Mouse (Mus musculus): ENCODE measurements around the gene Mrpl54. TPM values are rescaled to one million over a fixed set of nuclear protein-coding genes. Genes with fewer than 3 reads are reported as not detected.
A peak's percentile ranks its signal among the peaks of the same experiment; 100 is the strongest.
"Not testable (repeated sequence)": the region's sequence is repeated elsewhere in the genome, so short reads cannot be mapped to it uniquely, and the experiment has no call there.

Gene Mrpl54
- polyA plus RNA-seq, 1 experiment: 84.9 TPM

- H3K4me1 ChIP-seq (ENCODE audit: control insufficient read depth, insufficient read depth, low read length): peaks cover 18% of the 10 kb centered on the region; the same call in 1 of the 2 replicates
- peak overlapping the region; percentile 79 for H3K4me3 ChIP-seq (replicated peaks; ENCODE audit: insufficient read depth, low read depth, low read length)
- H3K27me3 ChIP-seq (ENCODE audit: control insufficient read depth, insufficient read depth, low read length): no peaks in the 10 kb centered on the region
- WGBS: 3% methylated on average over 20 of the region's 20 CpGs
- TF ChIP-seq POLR2A (IDR thresholded peaks at IDR 0.05; ENCODE audit: borderline replicate concordance, insufficient read depth, low read length) (no peak), CTCF (IDR thresholded peaks at IDR 0.05; ENCODE audit: borderline replicate concordance, insufficient read depth, low read depth, low read length) (no peak)
- DNase-seq: peak; percentile 53 to 55
- H3K27ac ChIP-seq (ENCODE audit: insufficient read depth, low read length): peak overlapping the region; percentile 92
Measured at GRCm38 (mm10) chr10:81229735-81230437, 36.8 kb downstream of the Mrpl54 start.

DNA sequence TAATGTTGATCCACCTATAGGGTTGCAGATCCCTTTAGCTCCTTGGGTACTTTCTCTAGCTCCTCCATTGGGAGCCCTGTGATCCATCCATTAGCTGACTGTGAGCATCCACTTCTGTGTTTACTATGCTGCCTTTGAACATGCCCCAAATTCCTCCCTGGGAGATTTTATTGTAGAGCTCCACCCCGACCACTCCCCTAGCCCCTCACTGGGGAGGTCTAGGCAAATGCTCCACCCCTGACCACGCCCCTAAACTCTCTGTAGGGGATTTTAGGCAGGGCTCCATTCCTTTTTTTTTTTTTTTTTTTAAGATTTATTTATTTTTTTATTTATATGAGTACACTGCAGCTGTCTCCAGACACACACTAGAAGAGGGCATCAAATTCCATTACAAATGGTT lies 43.0 kb downstream of the Mrpl54 start:
- not testable (repeated sequence) for H3K27me3 ChIP-seq (ENCODE audit: control insufficient read depth, insufficient read depth, low read length); H3K4me1 ChIP-seq (ENCODE audit: control insufficient read depth, insufficient read depth, low read length); H3K27ac ChIP-seq (ENCODE audit: insufficient read depth, low read length); H3K4me3 ChIP-seq (replicated peaks; ENCODE audit: insufficient read depth, low read depth, low read length); DNase-seq
- 63% methylated on average over 2 of the region's 2 CpGs for WGBS

DNA sequence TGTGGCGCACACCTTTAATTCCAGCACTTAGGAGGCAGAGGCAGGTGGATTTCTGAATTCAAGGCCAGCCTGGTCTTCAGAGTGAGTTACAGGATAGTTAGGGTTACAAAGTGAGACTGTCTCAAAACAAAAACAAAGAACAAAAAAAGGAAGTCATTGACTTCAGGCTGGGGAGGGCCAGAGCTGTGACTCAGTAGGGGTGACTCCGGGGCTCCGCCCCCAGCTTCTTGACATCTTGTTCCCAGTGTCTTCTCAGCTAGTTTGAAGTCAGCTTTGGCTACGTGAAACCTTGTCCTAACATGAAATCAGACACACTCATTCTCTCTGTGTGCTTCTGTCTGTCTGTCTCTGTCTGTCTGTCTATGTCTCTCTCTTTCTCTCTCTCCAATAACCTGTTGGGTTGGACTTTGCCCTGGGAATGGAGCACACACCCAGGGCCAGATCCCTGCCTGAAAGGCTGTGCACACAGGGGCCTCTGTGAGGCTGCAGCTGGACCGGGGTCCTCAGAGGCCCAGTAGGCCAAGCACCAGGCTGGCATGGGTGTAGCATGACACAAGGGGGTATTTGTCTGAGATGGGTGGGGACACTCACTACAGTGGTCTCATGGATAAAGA lies 45.2 kb downstream of the Mrpl54 start:
- TF ChIP-seq CTCF (IDR thresholded peaks at IDR 0.05; ENCODE audit: borderline replicate concordance, insufficient read depth, low read depth, low read length) (no peak), POLR2A (IDR thresholded peaks at IDR 0.05; ENCODE audit: borderline replicate concordance, insufficient read depth, low read length) (no peak)
- H3K27ac ChIP-seq (ENCODE audit: insufficient read depth, low read length): no peak overlapping the region
- DNase-seq: no peak
- no peaks in the 10 kb centered on the region for H3K27me3 ChIP-seq (ENCODE audit: control insufficient read depth, insufficient read depth, low read length)
- no peak overlapping the region for H3K4me3 ChIP-seq (replicated peaks; ENCODE audit: insufficient read depth, low read depth, low read length)
- 89% methylated on average over 5 of the region's 5 CpGs for WGBS
- H3K4me1 ChIP-seq (ENCODE audit: control insufficient read depth, insufficient read depth, low read length): no peaks in the 10 kb centered on the region

DNA sequence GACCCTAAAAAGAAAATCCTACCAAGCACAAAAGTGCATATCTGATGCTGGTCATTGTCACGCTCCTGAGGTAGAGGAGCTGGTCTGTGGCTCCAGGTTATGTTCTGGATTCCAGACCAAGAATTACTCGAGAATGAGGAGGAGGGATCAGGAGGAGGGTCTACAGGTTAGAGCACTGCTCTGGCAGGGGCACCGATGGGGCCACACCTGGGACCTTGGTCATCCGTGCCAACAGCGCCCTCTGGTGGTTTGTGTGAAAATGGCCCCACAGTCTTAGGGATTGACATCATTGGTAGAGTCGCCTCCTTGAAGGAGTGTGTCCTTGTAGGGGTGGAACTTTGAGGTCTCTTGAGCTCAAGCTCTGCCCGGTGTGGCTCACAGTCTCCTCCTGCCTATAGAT lies 48.8 kb downstream of the Mrpl54 start:
- H3K27ac ChIP-seq (ENCODE audit: insufficient read depth, low read length): no peak overlapping the region
- TF ChIP-seq POLR2A (IDR thresholded peaks at IDR 0.05; ENCODE audit: borderline replicate concordance, insufficient read depth, low read length): no peak
- TF ChIP-seq CTCF (IDR thresholded peaks at IDR 0.05; ENCODE audit: borderline replicate concordance, insufficient read depth, low read depth, low read length): peak; percentile 84
- no peak overlapping the region for H3K4me3 ChIP-seq (replicated peaks; ENCODE audit: insufficient read depth, low read depth, low read length)
- WGBS: 27% methylated on average over 7 of the region's 7 CpGs
- H3K4me1 ChIP-seq (ENCODE audit: control insufficient read depth, insufficient read depth, low read length): no peaks in the 10 kb centered on the region
- H3K27me3 ChIP-seq (ENCODE audit: control insufficient read depth, insufficient read depth, low read length): no peaks in the 10 kb centered on the region
- peak; percentile 61 to 77 for DNase-seq

DNA sequence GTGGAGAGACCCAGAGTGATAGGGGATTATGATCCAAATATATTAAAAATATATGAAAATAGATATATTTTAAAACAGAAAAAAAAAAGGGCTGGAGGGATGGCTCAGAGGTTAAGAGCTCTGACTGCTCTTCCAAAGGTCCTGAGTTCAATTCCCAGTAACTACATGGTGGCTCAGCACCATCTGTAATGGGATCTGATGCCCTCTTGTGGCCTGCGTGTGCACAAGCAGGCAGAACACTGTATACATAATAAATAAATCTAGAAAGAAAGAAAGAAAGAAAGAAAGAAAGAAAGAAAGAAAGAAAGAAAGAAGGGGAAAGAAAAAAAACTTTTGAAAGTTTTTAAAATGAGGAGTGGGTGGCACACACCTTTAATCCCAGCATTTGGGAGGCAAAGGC lies 49.5 kb downstream of the Mrpl54 start:
- H3K27ac ChIP-seq (ENCODE audit: insufficient read depth, low read length); DNase-seq; H3K4me3 ChIP-seq (replicated peaks; ENCODE audit: insufficient read depth, low read depth, low read length); H3K4me1 ChIP-seq (ENCODE audit: control insufficient read depth, insufficient read depth, low read length); H3K27me3 ChIP-seq (ENCODE audit: control insufficient read depth, insufficient read depth, low read length): not testable (repeated sequence)
- TF ChIP-seq CTCF (IDR thresholded peaks at IDR 0.05; ENCODE audit: borderline replicate concordance, insufficient read depth, low read depth, low read length): peak; percentile 53; the same call in 1 of the 2 replicates
- 23% methylated on average over 1 of the region's 1 CpGs for WGBS

- no peaks in the 10 kb centered on the region for H3K4me1 ChIP-seq (ENCODE audit: control insufficient read depth, insufficient read depth, low read length)
Measured at GRCm38 (mm10) chr10:81216810-81217209, 49.9 kb downstream of the Mrpl54 start.

DNA sequence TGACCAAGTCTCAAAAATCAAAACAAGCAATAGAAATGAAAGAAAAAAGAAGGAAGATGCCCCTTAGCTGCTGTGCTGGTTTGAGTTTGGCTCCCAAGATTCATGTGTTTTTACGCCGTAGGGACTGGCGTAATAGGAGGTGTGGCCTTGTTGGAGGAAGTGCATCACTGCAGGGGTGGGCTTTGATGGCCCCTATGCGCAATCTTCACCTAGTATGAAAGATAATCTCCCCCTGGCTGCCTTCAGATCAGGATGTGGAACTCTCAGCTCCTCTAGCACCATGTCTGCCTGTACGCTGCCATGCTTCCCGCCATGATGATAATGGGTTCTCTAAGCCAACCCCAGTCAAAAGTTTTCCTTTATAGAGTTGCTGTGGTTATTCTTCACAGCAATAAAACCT lies 50.5 kb downstream of the Mrpl54 start:
- TF ChIP-seq POLR2A (IDR thresholded peaks at IDR 0.05; ENCODE audit: borderline replicate concordance, insufficient read depth, low read length) (no peak), CTCF (IDR thresholded peaks at IDR 0.05; ENCODE audit: borderline replicate concordance, insufficient read depth, low read depth, low read length) (no peak)
- WGBS: 92% methylated on average over 6 of the region's 6 CpGs
- Histone ChIP-seq H3K4me1 (ENCODE audit: control insufficient read depth, insufficient read depth, low read length) (no peaks in the 10 kb centered on the region), H3K27me3 (ENCODE audit: control insufficient read depth, insufficient read depth, low read length) (no peaks in the 10 kb centered on the region), H3K27ac (ENCODE audit: insufficient read depth, low read length) (no peak overlapping the region), H3K4me3 (replicated peaks; ENCODE audit: insufficient read depth, low read depth, low read length) (no peak overlapping the region)
- no peak for DNase-seq

More at GRCm38 (mm10) chr10:81216810-81217209, 49.9 kb downstream of the Mrpl54 start:
- Histone ChIP-seq H3K27ac (ENCODE audit: insufficient read depth, low read length) (no peak overlapping the region), H3K4me3 (replicated peaks; ENCODE audit: insufficient read depth, low read depth, low read length) (no peak overlapping the region), H3K27me3 (ENCODE audit: control insufficient read depth, insufficient read depth, low read length) (no peaks in the 10 kb centered on the region)
- WGBS: 86% methylated on average over 6 of the region's 6 CpGs
- TF ChIP-seq POLR2A (IDR thresholded peaks at IDR 0.05; ENCODE audit: borderline replicate concordance, insufficient read depth, low read length): no peak
- no peak for TF ChIP-seq CTCF (IDR thresholded peaks at IDR 0.05; ENCODE audit: borderline replicate concordance, insufficient read depth, low read depth, low read length)
- no peak for DNase-seq

Other genes starting within 250 kb of the Mrpl54 start
- 126 and 136 TPM in 2 replicates for gene Diras1, start 241.3 kb downstream of the Mrpl54 start, polyA plus RNA-seq (2012; rRNA removed)
- 75.2 and 77.0 TPM in 2 replicates for gene Slc39a3, start 229.5 kb downstream of the Mrpl54 start, polyA plus RNA-seq (2012; rRNA removed)
- gene Sgta, start 206.8 kb downstream of the Mrpl54 start, polyA plus RNA-seq (2012; rRNA removed): 231 and 240 TPM in 2 replicates
- gene Thop1, start 196.9 kb downstream of the Mrpl54 start, polyA plus RNA-seq (2012; rRNA removed): 54.7 and 55.3 TPM in 2 replicates
- gene Creb3l3, start 168.1 kb downstream of the Mrpl54 start, polyA plus RNA-seq (2012; rRNA removed): 0.33 and 0.41 TPM in 2 replicates
- gene Map2k2, start 161.0 kb downstream of the Mrpl54 start, polyA plus RNA-seq (2012; rRNA removed): 161 and 187 TPM in 2 replicates
- gene Zbtb7a, start 131.7 kb downstream of the Mrpl54 start, polyA plus RNA-seq (2012; rRNA removed): 61.6 and 62.9 TPM in 2 replicates
- gene Pias4, start 99.0 kb downstream of the Mrpl54 start, polyA plus RNA-seq (2012; rRNA removed): 34.8 and 36.0 TPM in 2 replicates
- 1,163 and 1,164 TPM in 2 replicates for gene Eef2, start 90.3 kb downstream of the Mrpl54 start, polyA plus RNA-seq (2012; rRNA removed)
- gene Dapk3, start 83.9 kb downstream of the Mrpl54 start, polyA plus RNA-seq (2012; rRNA removed): 70.7 and 73.0 TPM in 2 replicates
- gene 4930442H23Rik, start 83.1 kb downstream of the Mrpl54 start, polyA plus RNA-seq (2012; rRNA removed): not detected in 2 replicates
- gene Nmrk2, start 64.9 kb downstream of the Mrpl54 start, polyA plus RNA-seq (2012; rRNA removed): 0.16 and 0.33 TPM in 2 replicates
- gene Atcay, start 36.1 kb downstream of the Mrpl54 start, polyA plus RNA-seq (2012; rRNA removed): 115 and 122 TPM in 2 replicates
- gene Zfr2, start 33.8 kb downstream of the Mrpl54 start, polyA plus RNA-seq (2012; rRNA removed): 77.6 and 79.6 TPM in 2 replicates
- gene Matk, start 14.0 kb downstream of the Mrpl54 start, polyA plus RNA-seq (2012; rRNA removed): 124 and 141 TPM in 2 replicates
- 61.8 and 63.9 TPM in 2 replicates for gene Apba3, start within 50 bp of the Mrpl54 start, polyA plus RNA-seq (2012; rRNA removed)
- 0.51 and 1.2 TPM in 2 replicates for gene Tjp3, start 24.6 kb upstream of the Mrpl54 start, polyA plus RNA-seq (2012; rRNA removed)
- gene Pip5k1c, start 26.0 kb upstream of the Mrpl54 start, polyA plus RNA-seq (2012; rRNA removed): 288 and 314 TPM in 2 replicates
- 36.3 and 36.9 TPM in 2 replicates for gene Cactin, start 54.2 kb upstream of the Mrpl54 start, polyA plus RNA-seq (2012; rRNA removed)
- gene Tbxa2r, start 61.8 kb upstream of the Mrpl54 start, polyA plus RNA-seq (2012; rRNA removed): 2.2 and 3.2 TPM in 2 replicates
- gene Gipc3, start 76.3 kb upstream of the Mrpl54 start, polyA plus RNA-seq (2012; rRNA removed): 0.97 and 1.0 TPM in 2 replicates
- gene Hmg20b, start 83.5 kb upstream of the Mrpl54 start, polyA plus RNA-seq (2012; rRNA removed): 42.7 and 43.4 TPM in 2 replicates
- 34.8 and 35.0 TPM in 2 replicates for gene Mfsd12, start 90.6 kb upstream of the Mrpl54 start, polyA plus RNA-seq (2012; rRNA removed)
- gene 4930404N11Rik, start 98.9 kb upstream of the Mrpl54 start, polyA plus RNA-seq (2012; rRNA removed): 0.24 and 0.36 TPM in 2 replicates
- gene Fzr1, start 111.6 kb upstream of the Mrpl54 start, polyA plus RNA-seq (2012; rRNA removed): 75.8 and 81.5 TPM in 2 replicates
- 87.7 and 93.1 TPM in 2 replicates for gene Dohh, start 117.5 kb upstream of the Mrpl54 start, polyA plus RNA-seq (2012; rRNA removed)
- 10.2 and 10.8 TPM in 2 replicates for gene Gm48551, start 117.5 kb upstream of the Mrpl54 start, polyA plus RNA-seq (2012; rRNA removed)
- gene Gm48552, start 122.1 kb upstream of the Mrpl54 start, polyA plus RNA-seq (2012; rRNA removed): 10.7 and 13.8 TPM in 2 replicates
- gene Smim24, start 126.1 kb upstream of the Mrpl54 start, polyA plus RNA-seq (2012; rRNA removed): 1.2 and 1.7 TPM in 2 replicates
- gene Nfic, start 188.7 kb upstream of the Mrpl54 start, polyA plus RNA-seq (2012; rRNA removed): 103 and 108 TPM in 2 replicates
- 57.3 and 60.6 TPM in 2 replicates for gene Celf5, start 215.8 kb upstream of the Mrpl54 start, polyA plus RNA-seq (2012; rRNA removed)
- 112 and 116 TPM in 2 replicates for gene Ncln, start 229.5 kb upstream of the Mrpl54 start, polyA plus RNA-seq (2012; rRNA removed)
- gene S1pr4, start 233.2 kb upstream of the Mrpl54 start, polyA plus RNA-seq (2012; rRNA removed): 0.67 and 1.1 TPM in 2 replicates